Mouse (Mus musculus) layer of hippocampus, adult 2 months (tissue): ENCODE data around the gene Celsr1. TPM values are rescaled to one million over a fixed set of nuclear protein-coding genes. Genes with fewer than 3 reads are reported as not detected.

Source experiments
- DNase-seq, 2 experiments: peaks; one replicate each; pipeline ENCODE4 v3.0.0; 2022; ENCODE audit warnings: low spot score in 2 of 2
- H3K27ac ChIP-seq: fragments of 200-600 bp; 2 replicates; pipeline ENCODE4 v1.8.1; 2022
- H3K4me3 ChIP-seq: fragments of 200-600 bp; 2 replicates; pipeline ENCODE4 v1.8.1; 2022; ENCODE audit warnings: mild to moderate bottlenecking
- CTCF ChIP-seq: fragments of 200-600 bp; conservative IDR thresholded peaks from 2 replicates; pipeline ENCODE4 v1.8.1; 2022; ENCODE audit warnings: antibody characterized with exemption, mild to moderate bottlenecking, moderate library complexity
- total RNA-seq, 2 experiments: library from RNA; stranded (reverse); gene quantifications; 2 replicates each; pipeline ENCODE4 v1.2.3; 2021

Celsr1 gene
- total RNA-seq, 2 experiments from 2014 or later, result 5.5 to 5.8 TPM

DNA sequence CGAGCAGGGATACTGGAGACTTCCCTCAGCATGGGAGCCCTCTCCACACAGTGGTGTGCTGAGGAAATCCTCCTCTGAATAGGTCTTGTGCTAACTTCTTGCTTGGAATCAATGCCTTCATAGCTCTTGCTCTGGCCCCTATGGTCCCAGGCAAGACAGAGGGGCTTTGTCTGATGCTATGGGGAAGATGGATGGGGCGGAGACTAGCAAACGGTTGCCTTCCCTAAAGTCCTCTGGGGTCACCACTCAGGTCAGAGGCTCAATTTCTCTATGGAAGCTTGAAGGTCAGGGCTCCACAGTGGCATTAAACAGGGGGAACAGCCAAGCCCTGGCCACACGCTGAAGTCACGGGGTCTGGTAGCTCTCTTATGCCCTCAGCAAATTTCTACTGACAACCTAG is 62.0 kb downstream of the Celsr1 start:
- DNase-seq, result no peak
- Histone ChIP-seq H3K4me3 (no peak overlapping the region), H3K27ac (no peak overlapping the region)
- TF ChIP-seq CTCF, result no peak

DNA sequence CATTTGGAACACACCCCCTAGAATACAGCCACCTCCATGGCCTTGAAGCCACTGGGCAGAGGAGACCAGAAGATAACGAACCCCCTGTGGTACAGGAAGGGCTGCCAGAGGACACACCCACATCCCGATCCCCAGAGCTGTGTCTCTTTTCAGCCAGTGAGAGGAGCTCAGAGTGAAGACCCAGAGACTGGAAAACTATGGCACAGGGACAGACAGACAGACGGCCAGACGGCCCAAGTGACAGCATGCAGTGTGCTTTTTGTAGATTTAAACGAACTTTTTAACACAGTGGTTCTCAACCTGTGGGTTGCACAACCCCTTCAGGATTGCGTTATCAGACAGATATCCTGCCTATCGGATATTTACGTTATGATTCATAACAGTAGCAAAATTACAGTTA is 63.1 kb downstream of the Celsr1 start:
- no peak overlapping the region for H3K4me3 ChIP-seq
- DNase-seq, result no peak
- no peak overlapping the region for H3K27ac ChIP-seq
- TF ChIP-seq CTCF, result no peak

DNA sequence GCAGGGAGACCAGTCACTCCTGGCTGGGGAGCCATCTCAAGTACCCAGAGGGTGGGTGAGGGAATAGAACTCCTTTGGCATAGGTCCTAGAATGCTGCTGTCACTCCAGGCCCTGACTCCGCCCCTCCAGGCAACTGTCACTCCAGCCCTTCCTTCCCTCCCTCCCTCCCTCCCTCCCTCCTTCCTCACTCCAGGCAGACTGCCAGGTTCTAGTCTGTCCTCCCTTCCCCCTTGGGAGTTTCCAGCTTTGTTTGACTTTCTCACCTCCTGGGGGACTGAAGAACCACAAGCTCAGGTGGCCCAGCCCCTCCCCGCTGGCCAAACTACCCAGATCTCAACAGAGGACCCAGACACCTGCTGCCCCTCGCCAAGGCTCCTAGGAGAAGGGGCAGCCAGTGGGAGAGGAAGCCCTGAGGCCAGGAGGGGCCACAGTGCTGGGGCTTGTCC is 63.8 kb downstream of the Celsr1 start:
- Histone ChIP-seq H3K27ac (no peak overlapping the region), H3K4me3 (no peak overlapping the region)
- TF ChIP-seq CTCF, result no peak
- DNase-seq, result no peak

DNA sequence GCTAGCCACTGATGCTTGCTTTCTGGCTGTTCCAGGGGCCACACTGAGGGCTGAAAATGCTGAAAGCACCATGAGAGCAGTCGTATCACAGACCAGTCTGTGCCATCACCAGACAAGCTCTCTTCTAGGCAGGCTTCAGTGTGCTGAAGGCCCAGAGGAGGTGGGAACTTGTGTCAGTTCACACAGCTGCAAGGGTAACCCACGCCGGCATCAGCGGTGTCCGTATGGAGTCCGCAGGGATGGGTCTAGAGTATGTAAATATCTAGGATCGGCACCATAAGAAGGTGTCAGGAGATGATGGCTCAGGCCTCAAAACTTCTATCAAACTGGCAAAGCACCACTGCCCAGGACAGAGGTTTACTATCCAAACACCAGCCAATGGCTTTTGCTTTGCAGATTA is 64.3 kb downstream of the Celsr1 start:
- TF ChIP-seq CTCF, result no peak
- no peak for DNase-seq
- no peak overlapping the region for H3K4me3 ChIP-seq
- H3K27ac ChIP-seq, result no peak overlapping the region

DNA sequence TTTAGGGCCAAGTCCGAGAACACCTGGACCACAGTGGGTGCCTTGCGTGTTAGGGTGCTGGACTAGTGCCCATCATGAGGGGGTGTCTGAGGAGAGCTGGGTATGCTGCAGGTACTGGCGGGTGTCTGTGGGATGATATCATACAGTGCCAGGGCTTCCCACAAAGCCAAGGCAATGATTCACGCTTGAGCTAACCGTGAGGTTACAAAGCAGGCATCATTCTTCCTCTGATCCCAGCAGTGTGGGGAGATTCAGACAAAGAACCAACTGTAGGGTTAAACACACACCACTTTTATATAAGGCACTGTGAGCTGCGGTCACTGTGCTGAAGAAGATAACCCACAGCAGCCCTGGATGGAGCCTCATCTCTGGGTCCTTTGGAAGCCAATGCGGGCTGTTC is 67.5 kb downstream of the Celsr1 start:
- no peak overlapping the region for H3K27ac ChIP-seq
- no peak overlapping the region for H3K4me3 ChIP-seq
- DNase-seq, result no peak
- no peak for TF ChIP-seq CTCF

DNA sequence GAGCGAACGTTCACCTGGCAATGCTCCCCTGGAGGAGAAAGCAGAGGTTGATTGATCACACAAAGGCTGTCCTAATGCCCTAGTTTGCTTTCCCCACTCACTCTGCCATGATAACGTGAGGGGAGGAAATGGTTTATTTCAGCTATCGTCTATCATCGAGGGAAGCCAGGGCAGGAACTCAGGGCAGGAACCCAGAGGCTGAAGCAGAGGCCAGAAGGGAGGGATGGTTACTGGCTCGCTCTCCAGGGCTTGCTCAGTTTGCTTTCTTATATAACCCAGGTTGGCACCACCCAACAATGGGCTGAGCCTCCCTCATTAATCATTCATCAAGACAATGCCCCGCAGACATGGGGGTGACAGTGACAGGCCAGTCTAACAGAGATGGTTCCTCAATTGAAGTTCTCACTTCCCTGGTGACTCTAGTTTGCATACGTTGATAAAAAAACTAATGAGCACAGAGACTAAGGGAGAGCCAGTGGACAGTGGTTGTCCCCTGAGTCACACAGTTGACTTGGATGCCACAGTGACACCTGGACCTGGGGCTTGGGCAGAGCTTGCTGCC is 70.2 kb downstream of the Celsr1 start:
- no peak overlapping the region for H3K27ac ChIP-seq
- no peak for DNase-seq
- no peak overlapping the region for H3K4me3 ChIP-seq
- no peak for TF ChIP-seq CTCF

DNA sequence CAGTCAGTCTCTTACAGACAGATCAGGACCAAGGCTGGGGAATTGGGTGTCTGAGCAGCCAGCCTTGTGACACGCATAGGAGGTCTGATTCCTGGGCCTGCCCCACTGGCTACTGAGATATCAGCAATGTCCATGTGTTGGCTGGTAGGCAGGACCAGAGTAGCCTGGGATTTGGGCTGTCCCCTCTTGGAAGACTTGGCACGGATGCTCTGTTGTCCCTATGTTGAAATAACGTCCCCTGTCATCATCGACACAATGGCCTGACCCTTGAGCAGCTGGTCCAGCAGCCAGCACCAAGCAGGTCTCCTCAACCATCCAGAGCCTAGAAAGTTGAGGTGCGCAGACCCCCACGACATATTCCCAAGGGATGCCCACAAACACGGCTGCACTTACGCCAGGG is 70.9 kb downstream of the Celsr1 start:
- no peak for TF ChIP-seq CTCF
- Histone ChIP-seq H3K4me3 (no peak overlapping the region), H3K27ac (no peak overlapping the region)
- no peak for DNase-seq

DNA sequence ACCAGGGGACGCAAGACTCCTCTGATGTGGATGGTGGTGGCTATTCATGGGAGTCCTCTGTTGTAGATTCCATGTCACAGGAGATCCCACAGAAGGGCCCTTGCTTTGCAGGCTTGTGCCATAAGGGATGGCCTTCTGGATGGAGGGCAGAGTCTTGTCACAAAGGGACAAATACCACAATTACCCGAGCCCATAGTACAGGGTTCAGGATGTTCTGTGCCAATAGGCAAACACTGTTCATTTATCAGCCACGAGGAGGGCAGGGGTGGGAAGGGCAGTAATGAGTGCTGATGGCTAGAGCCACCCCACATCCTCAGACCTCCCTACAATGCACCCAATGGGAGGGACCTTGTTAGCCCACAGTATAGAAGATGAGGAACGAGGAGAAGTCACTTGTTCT is 71.9 kb downstream of the Celsr1 start:
- Histone ChIP-seq H3K27ac (no peak overlapping the region), H3K4me3 (no peak overlapping the region)
- no peak for TF ChIP-seq CTCF
- DNase-seq, result no peak

DNA sequence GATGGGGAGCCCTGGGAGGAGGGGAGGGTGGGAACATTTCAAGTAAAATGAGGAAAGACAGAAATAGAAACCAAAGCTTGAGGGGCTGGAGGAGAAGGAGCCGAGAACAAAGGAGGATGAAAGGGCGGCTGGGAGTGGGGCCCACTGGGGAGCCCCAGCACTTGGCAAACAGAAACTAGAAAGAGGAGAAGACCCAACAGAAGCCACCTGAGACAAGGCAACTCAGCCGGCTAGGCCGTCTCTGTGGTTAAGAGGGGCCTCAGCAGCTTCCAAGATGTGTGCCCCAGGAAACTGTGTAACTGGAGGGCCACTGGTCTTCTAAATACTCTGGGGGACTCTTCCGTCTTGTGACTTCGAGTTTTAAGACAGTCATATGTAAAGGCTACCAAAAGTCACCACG is 72.4 kb downstream of the Celsr1 start:
- DNase-seq, result no peak
- H3K27ac ChIP-seq, result no peak overlapping the region
- TF ChIP-seq CTCF, result no peak

DNA sequence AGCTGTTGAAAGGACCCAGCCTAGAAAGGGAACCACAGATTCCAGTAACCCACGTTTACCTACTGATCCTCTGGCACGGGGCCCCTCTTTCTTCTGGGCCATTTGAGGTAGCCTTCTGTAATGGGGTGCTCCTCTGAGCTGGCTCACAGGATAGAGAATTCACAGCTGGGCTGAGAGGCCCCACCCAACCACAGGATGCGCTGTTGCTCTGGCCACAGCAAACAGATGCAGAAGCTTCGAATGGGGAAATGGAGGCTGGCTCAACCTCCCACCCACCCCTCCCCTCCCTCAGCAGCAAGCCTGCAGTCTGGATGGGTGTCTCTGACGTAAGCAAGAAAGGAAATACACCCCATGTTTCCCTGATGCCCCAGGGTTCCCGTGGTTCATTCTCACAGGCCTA is 77.4 kb downstream of the Celsr1 start:
- no peak for TF ChIP-seq CTCF

More for the DNA sequence above, 72.4 kb downstream of the Celsr1 start:
- H3K4me3 ChIP-seq, result no peak overlapping the region

DNA sequence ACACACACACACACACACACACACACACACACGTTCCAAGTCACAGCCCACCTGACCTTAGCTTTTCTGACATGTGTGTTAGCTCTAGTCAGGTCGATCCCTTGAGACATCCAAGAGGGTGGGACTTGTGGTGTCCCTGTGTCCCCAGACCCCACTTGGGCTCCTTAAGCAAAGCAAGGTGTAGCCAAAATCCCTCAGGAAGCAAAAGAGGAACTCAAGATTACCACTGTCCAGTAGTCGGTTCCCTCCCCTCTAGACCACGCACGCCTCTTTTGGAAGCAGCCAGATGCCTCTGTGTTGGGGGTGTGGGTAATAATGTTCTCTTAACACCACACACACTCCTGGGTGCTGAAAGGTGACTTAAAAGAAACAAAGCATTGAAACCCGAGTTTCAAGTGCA is 80.1 kb downstream of the Celsr1 start:
- no peak for DNase-seq
- Histone ChIP-seq H3K4me3 (no peak overlapping the region), H3K27ac (no peak overlapping the region)
- TF ChIP-seq CTCF, result no peak

More for the DNA sequence above, 77.4 kb downstream of the Celsr1 start:
- no peak overlapping the region for H3K4me3 ChIP-seq
- H3K27ac ChIP-seq, result no peak overlapping the region
- DNase-seq, result no peak

DNA sequence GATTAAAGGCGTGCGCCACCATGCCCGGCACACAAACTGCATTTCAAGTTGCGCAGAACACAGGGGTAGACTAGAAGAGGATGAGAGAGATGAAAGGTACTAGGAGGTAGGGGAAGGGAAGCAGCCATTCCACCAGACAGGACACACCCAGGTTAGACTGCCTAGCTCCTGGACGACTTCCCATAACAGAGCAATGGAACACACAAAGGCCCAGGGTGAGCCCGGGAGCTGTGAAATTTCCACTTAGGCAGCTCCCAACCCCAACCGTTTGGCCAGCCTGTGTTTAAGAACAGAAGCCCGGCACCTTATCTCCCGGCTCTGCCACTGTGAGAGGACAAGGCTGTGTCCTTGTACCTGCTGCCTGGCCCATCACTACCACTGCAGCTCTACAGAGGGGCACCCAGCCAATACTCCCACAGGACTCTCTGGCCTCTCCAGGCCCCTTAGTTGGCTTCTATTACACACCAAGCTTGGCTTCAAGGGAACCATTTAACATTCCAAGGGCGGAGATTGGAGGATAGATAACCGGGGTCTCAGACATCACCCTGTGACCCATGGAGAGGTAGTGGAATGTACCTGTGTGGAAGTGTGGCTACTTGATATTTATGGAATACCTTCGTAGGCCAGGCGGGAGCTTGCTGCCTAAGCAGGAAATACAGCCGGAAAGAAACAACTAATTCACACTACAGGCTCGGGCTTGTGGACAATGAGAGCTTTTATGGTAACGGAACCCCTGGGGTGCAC is 84.0 kb downstream of the Celsr1 start:
- Histone ChIP-seq H3K4me3 (no peak overlapping the region), H3K27ac (no peak overlapping the region)
- TF ChIP-seq CTCF, result no peak
- no peak for DNase-seq

DNA sequence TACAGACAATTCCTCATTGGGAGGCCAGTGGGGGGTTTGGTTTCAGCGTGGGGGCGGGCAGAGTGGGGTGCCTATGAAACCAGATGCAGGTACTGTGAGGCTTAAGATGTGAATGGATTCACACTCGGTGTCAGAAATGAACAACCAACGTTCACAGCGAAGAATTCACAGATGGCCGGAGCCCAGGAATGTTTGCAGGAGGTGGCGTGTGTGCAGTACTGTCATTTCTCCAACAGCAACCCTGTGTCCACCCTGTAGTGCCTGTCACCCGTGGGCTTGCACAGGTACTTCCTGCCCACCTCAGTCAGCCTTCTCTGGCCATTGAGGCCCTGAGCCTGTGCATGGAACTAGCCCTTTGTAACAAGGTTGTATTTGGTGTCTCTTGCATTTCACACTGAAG is 85.6 kb downstream of the Celsr1 start:
- no peak for TF ChIP-seq CTCF
- no peak overlapping the region for H3K4me3 ChIP-seq
- no peak for DNase-seq
- no peak overlapping the region for H3K27ac ChIP-seq

DNA sequence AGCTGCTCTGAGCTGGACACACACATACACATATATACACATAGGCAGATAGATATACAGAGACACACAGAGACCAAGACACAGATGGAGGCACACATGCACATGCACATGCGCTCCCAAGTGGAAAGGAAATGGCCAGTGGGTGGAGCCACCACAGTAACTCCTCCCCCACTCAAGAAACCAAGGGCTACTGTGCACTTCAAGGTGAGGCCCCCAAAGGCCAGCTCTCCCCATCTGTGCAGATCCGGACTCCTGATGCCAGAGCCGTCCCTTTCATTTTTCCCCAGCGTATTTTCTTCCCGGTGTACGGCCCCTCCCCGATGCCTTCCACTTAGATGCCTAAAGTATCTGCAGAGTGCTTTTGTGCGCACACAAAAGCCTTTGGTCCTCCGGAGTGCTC is 86.0 kb downstream of the Celsr1 start:
- no peak overlapping the region for H3K27ac ChIP-seq
- TF ChIP-seq CTCF, result no peak
- DNase-seq, result no peak
- no peak overlapping the region for H3K4me3 ChIP-seq

DNA sequence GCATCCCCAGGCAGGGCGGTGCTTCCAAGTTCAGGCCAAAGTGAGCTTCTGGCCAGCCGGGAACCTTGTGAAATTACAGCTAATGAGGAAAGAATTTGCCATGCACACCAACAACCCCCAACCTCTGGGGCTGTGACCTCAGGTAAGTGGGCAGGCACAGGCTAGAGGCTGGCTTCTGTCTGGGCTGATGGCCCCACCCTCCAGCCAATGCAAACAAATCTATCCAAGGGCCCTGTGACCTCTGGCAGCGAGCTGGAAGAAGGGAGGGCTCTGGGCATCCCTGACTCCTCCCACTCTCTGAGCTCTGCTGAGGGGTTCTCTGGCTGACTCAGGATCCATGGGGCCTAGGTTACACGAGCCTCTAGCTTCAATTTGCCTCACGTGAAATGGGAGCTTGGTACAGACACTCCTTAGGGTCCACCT is 97.9 kb downstream of the Celsr1 start:
- no peak for DNase-seq
- Histone ChIP-seq H3K4me3 (no peak overlapping the region), H3K27ac (no peak overlapping the region)
- no peak for TF ChIP-seq CTCF
